Mouse (Mus musculus) hindbrain, postnatal 0 days (tissue): ENCODE results near the gene Hoxb1. TPM values are rescaled to one million over a fixed set of nuclear protein-coding genes. Genes with fewer than 3 reads are reported as not detected.

ENCODE experiments used
- ATAC-seq: fragments of 200-750 bp; cut with Nextera tagmentation; 2 replicates; pipeline ENCODE4 v1.8.0; 2017; ENCODE audit warnings: mild to moderate bottlenecking, moderate TSS enrichment, moderate library complexity
- DNase-seq: peaks from one replicate; pipeline ENCODE4 v3.0.0-alpha.2; 2015; ENCODE audit warnings: low spot score
- H3K27ac ChIP-seq: fragments of 300-500 bp; sonication (generic); 2 replicates; pipeline ENCODE4 v1.5.1; 2014; ENCODE audit warnings: mild to moderate bottlenecking
- H3K27me3 ChIP-seq: fragments of 300-500 bp; sonication (generic); 2 replicates; pipeline ENCODE4 v1.6.1; 2014; ENCODE audit warnings: low read length, mixed read lengths; ENCODE audit not compliant: insufficient read depth
- H3K36me3 ChIP-seq: fragments of 300-500 bp; sonication (generic); 2 replicates; pipeline ENCODE4 v1.6.1; 2014; ENCODE audit warnings: low read length, mixed read lengths; ENCODE audit not compliant: insufficient read depth
- H3K4me1 ChIP-seq: fragments of 300-500 bp; sonication (generic); 2 replicates; pipeline ENCODE4 v1.6.1; 2014; ENCODE audit warnings: antibody characterized with exemption, low read length, mixed read lengths; ENCODE audit not compliant: insufficient read depth
- H3K4me2 ChIP-seq: fragments of 300-500 bp; sonication (generic); 2 replicates; pipeline ENCODE4 v1.6.1; 2014; ENCODE audit warnings: low read depth, mild to moderate bottlenecking, low read length, moderate library complexity, mixed read lengths
- H3K4me3 ChIP-seq: fragments of 300-500 bp; sonication (generic); 2 replicates; pipeline ENCODE4 v1.5.1; 2014; ENCODE audit warnings: low read length
- H3K9ac ChIP-seq: fragments of 300-500 bp; sonication (generic); replicated peaks from 2 replicates; pipeline ENCODE4 v1.6.1; 2014; ENCODE audit warnings: mild to moderate bottlenecking, low read length, moderate library complexity, mixed read lengths
- H3K9me3 ChIP-seq: fragments of 300-500 bp; sonication (generic); 2 replicates; pipeline ENCODE4 v1.6.1; 2016; ENCODE audit warnings: low read length, mixed read lengths
- CTCF ChIP-seq: IDR thresholded peaks from 2 replicates; pipeline ENCODE4 v1.5.1; 2016; ENCODE audit warnings: antibody characterized with exemption, control low read depth, low read depth
- WGBS: fragments of 180-500 bp; shearing (Covaris S2); extraction: QIAGEN DNeasy Blood & Tissue Kit; methylation state at CpG from one replicate; pipeline ENCODE4 v1.1.7; 2014; 5-methylcytosine and 5-hydroxymethylcytosine counted together
- polyA plus RNA-seq: library from polyadenylated mRNA; unstranded; fragments of >200 nt; fragmentation: Nextera tagmentation; extraction: Ambion mirVana; gene quantifications from 2 replicates; pipeline ENCODE4 v1.2.1, GENCODE M21; 2015
- total RNA-seq: library from RNA; depleted of rRNA; stranded (reverse); fragments of >200 nt; gene quantifications from 2 replicates; pipeline ENCODE4 v1.2.3, GENCODE M21; 2014

Hoxb1 gene
- total and polyA plus RNA-seq, 2 experiments from 2014 or later: 0.21 to 0.24 TPM

- Histone ChIP-seq H3K9ac (peak overlapping the region; percentile 44), H3K4me2 (peak overlapping the region; percentile 56), H3K27me3 (peaks cover 84% of the 10 kb centered on the region), H3K9me3 (no peaks in the 10 kb centered on the region), H3K4me3 (peak overlapping the region; percentile 19), H3K27ac (peak overlapping the region; percentile 85), H3K4me1 (no peaks in the 10 kb centered on the region), H3K36me3 (no peaks in the 10 kb centered on the region)
- WGBS: 3% methylated on average over 22 of the region's 22 CpGs
- no peak for ATAC-seq
- no peak for TF ChIP-seq CTCF
- DNase-seq: no peak
Measured at GRCm38 (mm10) chr11:96325747-96326212, 39.8 kb upstream of the Hoxb1 start.

DNA sequence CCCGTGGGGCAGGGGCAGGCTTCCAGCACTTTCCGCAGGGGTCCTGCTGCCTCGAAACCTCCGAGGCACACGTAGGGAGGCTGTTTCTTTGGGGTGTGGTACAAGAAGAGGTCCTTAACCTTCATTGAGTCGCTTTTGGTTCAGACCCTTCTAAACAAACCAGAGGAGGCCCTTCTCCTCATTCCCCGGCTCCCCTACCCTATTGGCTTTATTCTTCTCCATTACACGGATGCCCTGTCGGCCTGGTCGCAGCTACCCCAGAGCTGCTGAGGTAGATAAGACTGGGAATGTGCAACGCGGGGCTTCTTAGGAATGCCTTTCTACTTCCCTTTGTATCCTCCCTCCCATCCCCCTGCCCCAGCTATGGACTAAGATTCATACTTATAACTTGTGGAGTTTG is 38.8 kb upstream of the Hoxb1 start:
- Histone ChIP-seq H3K9ac (peak overlapping the region; percentile 44), H3K4me3 (peak overlapping the region; percentile 19), H3K9me3 (no peaks in the 10 kb centered on the region), H3K27ac (peak overlapping the region; percentile 85), H3K27me3 (peaks cover 88% of the 10 kb centered on the region), H3K4me2 (peak overlapping the region; percentile 56), H3K36me3 (no peaks in the 10 kb centered on the region), H3K4me1 (no peaks in the 10 kb centered on the region)
- no peak for TF ChIP-seq CTCF
- ATAC-seq (no peak), DNase-seq (no peak)
- WGBS: 2% methylated on average over 12 of the region's 12 CpGs

DNA sequence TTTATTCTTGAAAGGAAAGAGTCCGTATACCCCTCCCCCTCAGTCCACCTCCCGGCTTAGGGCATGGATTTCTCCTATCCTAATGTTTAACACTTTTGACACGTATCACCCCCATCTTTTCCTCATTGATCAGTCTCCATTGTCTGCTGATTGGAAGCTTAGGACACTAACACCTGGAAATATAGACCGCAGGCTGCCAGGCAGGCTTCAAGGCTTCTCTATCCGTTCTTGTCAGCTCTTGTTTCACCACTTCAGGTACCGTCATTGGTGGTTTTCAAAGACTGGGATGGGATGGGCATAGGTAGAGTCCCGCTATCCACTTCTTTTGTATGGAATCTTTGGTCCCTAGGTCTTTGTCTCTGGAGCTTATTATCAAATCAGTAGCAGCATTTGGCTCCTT is 38.4 kb upstream of the Hoxb1 start:
- WGBS: 3% methylated on average over 7 of the region's 7 CpGs
- peaks cover 90% of the 10 kb centered on the region for H3K27me3 ChIP-seq
- peak overlapping the region; percentile 85 for H3K27ac ChIP-seq
- H3K4me3 ChIP-seq: peak overlapping the region; percentile 29; the same call in 1 of the 2 replicates
- ATAC-seq (no peak), DNase-seq (no peak)
- H3K9ac ChIP-seq: peak overlapping the region; percentile 44
- H3K36me3 ChIP-seq: no peaks in the 10 kb centered on the region
- no peak for TF ChIP-seq CTCF
- H3K4me1 ChIP-seq: no peaks in the 10 kb centered on the region
- no peaks in the 10 kb centered on the region for H3K9me3 ChIP-seq
- H3K4me2 ChIP-seq: peak overlapping the region; percentile 56

GRCm38 (mm10) chr11:96327750-96328149 is 37.8 kb upstream of the Hoxb1 start:
- TF ChIP-seq CTCF: no peak
- DNase-seq: no peak
- Histone ChIP-seq H3K36me3 (no peaks in the 10 kb centered on the region), H3K4me3 (peak overlapping the region; percentile 29), H3K27me3 (peaks cover 90% of the 10 kb centered on the region), H3K27ac (peak overlapping the region; percentile 85), H3K4me2 (peak overlapping the region; percentile 56), H3K9me3 (no peaks in the 10 kb centered on the region), H3K9ac (peak overlapping the region; percentile 44), H3K4me1 (no peaks in the 10 kb centered on the region)
- 4% methylated on average over 5 of the region's 5 CpGs for WGBS
- ATAC-seq: peak; percentile 43; the same call in 1 of the 2 replicates

GRCm38 (mm10) chr11:96328605-96329004 is 36.9 kb upstream of the Hoxb1 start:
- Histone ChIP-seq H3K27me3 (peaks cover 86% of the 10 kb centered on the region), H3K36me3 (no peaks in the 10 kb centered on the region), H3K27ac (peak overlapping the region; percentile 85), H3K4me1 (no peaks in the 10 kb centered on the region; the same call in 1 of the 2 replicates), H3K9me3 (no peaks in the 10 kb centered on the region), H3K4me3 (peak overlapping the region; percentile 29), H3K4me2 (peak overlapping the region; percentile 56), H3K9ac (peak overlapping the region; percentile 43)
- ATAC-seq: no peak
- WGBS: 4% methylated on average over 8 of the region's 8 CpGs
- DNase-seq: no peak
- TF ChIP-seq CTCF: no peak

- ATAC-seq (no peak), DNase-seq (no peak)
- Histone ChIP-seq H3K4me3 (peak overlapping the region; percentile 32), H3K36me3 (no peaks in the 10 kb centered on the region), H3K27me3 (peaks cover 83% of the 10 kb centered on the region), H3K27ac (peak overlapping the region; percentile 80), H3K4me2 (peak overlapping the region; percentile 56), H3K9me3 (no peaks in the 10 kb centered on the region), H3K9ac (peak overlapping the region; percentile 54), H3K4me1 (no peaks in the 10 kb centered on the region; the same call in 1 of the 2 replicates)
- 5% methylated on average over 8 of the region's 8 CpGs for WGBS
- no peak for TF ChIP-seq CTCF
Measured at GRCm38 (mm10) chr11:96332105-96332504, 33.4 kb upstream of the Hoxb1 start.

DNA sequence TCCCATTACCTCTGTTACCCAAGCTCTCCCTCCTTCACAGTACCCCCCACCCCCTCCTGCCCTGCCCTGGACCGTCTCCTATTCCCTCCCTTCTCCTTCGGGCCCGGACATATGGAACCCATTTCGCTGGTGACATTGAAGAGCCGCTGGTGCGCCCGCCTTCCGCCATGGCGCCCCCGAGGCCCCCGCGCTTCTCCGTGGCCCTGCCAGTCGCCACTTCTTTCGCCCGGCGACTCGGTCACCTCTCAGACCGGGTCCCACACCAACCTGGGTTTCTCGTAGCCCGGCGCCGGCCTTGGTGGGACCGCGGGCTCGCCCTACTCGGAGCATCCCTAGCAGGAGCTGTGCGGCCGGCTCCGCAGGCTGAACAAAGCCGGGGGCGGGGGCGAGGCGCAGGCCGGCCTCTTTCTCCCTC is 32.9 kb upstream of the Hoxb1 start:
- H3K27ac ChIP-seq: peak overlapping the region; percentile 80
- peak overlapping the region; percentile 32 for H3K4me3 ChIP-seq
- no peaks in the 10 kb centered on the region for H3K9me3 ChIP-seq
- no peaks in the 10 kb centered on the region for H3K36me3 ChIP-seq
- H3K9ac ChIP-seq: peak overlapping the region; percentile 54
- H3K27me3 ChIP-seq: peaks cover 83% of the 10 kb centered on the region
- H3K4me2 ChIP-seq: peak overlapping the region; percentile 56
- ATAC-seq (no peak), DNase-seq (no peak)
- WGBS: under 1% methylated on average over 32 of the region's 35 CpGs
- TF ChIP-seq CTCF: no peak
- H3K4me1 ChIP-seq: no peaks in the 10 kb centered on the region; the same call in 1 of the 2 replicates
